Mouse (Mus musculus) lung, postnatal 0 days (tissue): ENCODE results near the gene S1pr1. TPM values are rescaled to one million over a fixed set of nuclear protein-coding genes. Genes with fewer than 3 reads are reported as not detected.

Experiments used
- ATAC-seq: fragments of 200-750 bp; cut with Nextera tagmentation; 2 replicates; pipeline ENCODE4 v1.8.0; 2017; ENCODE audit warnings: moderate library complexity
- DNase-seq: peaks from one replicate; pipeline ENCODE4 v3.0.0-alpha.2; 2016; ENCODE audit warnings: low spot score
- H3K27ac ChIP-seq: fragments of 300-500 bp; sonication (generic); 2 replicates; pipeline ENCODE4 v1.5.1; 2014; ENCODE audit warnings: antibody characterized with exemption, mild to moderate bottlenecking, low read length, mixed read lengths
- H3K27me3 ChIP-seq: fragments of 300-500 bp; sonication (generic); replicated peaks from 2 replicates; pipeline ENCODE4 v1.6.1; 2014; ENCODE audit warnings: low read length, mixed read lengths; ENCODE audit not compliant: insufficient read depth
- H3K36me3 ChIP-seq: fragments of 300-500 bp; sonication (generic); 2 replicates; pipeline ENCODE4 v1.6.1; 2014; ENCODE audit warnings: low read length, mixed read lengths; ENCODE audit not compliant: insufficient read depth
- H3K4me1 ChIP-seq: fragments of 300-500 bp; sonication (generic); 2 replicates; pipeline ENCODE4 v1.6.1; 2014; ENCODE audit warnings: antibody characterized with exemption, low read depth, low read length, mixed read lengths; ENCODE audit not compliant: insufficient read depth
- H3K4me2 ChIP-seq: fragments of 300-500 bp; sonication (generic); replicated peaks from 2 replicates; pipeline ENCODE4 v1.6.1; 2014; ENCODE audit warnings: low read depth, mild to moderate bottlenecking, low read length, moderate library complexity, mixed read lengths
- H3K4me3 ChIP-seq: fragments of 300-500 bp; sonication (generic); 2 replicates; pipeline ENCODE4 v1.5.1; 2014; ENCODE audit warnings: low read depth, low read length
- H3K9ac ChIP-seq: fragments of 300-500 bp; sonication (generic); replicated peaks from 2 replicates; pipeline ENCODE4 v1.6.1; 2014; ENCODE audit warnings: low read depth, mild to moderate bottlenecking
- H3K9me3 ChIP-seq: fragments of 300-500 bp; sonication (generic); 2 replicates; pipeline ENCODE4 v1.6.1; 2016; ENCODE audit warnings: low read length, mixed read lengths
- CTCF ChIP-seq: IDR thresholded peaks from 2 replicates; pipeline ENCODE4 v1.5.1; 2016; ENCODE audit warnings: antibody characterized with exemption, mild to moderate bottlenecking
- EP300 ChIP-seq: IDR thresholded peaks from 2 replicates; pipeline ENCODE4 v1.6.1; 2016; ENCODE audit warnings: antibody characterized with exemption, mild to moderate bottlenecking, control low read depth
- WGBS: fragments of 180-500 bp; shearing (Covaris S2); extraction: QIAGEN DNeasy Blood & Tissue Kit; methylation state at CpG from one replicate; pipeline ENCODE4 v1.1.7; 2014; 5-methylcytosine and 5-hydroxymethylcytosine counted together
- polyA plus RNA-seq: library from polyadenylated mRNA; unstranded; fragments of >200 nt; fragmentation: Nextera tagmentation; extraction: Ambion mirVana; gene quantifications from 2 replicates; pipeline ENCODE4 v1.2.1, GENCODE M21; 2015

S1pr1 gene
- polyA plus RNA-seq, 1 experiment from 2014 or later, result 100 TPM

GRCm38 (mm10) chr3:115715900-115716515, 1.1 kb upstream of the S1pr1 start:
- Histone ChIP-seq H3K27me3 (no peaks in the 10 kb centered on the region), H3K4me3 (peak overlapping the region; percentile 53), H3K9ac (peak overlapping the region; percentile 76), H3K36me3 (peaks cover 6% of the 10 kb centered on the region; the same call in 1 of the 2 replicates), H3K27ac (peak overlapping the region; percentile 81), H3K9me3 (no peaks in the 10 kb centered on the region), H3K4me2 (peak overlapping the region; percentile 74), H3K4me1 (no peaks in the 10 kb centered on the region)
- no peak for TF ChIP-seq CTCF
- TF ChIP-seq EP300, result no peak
- no peak for ATAC-seq
- WGBS, result 76% methylated on average over 3 of the region's 3 CpGs
- DNase-seq, result no peak

- ATAC-seq, result no peak
- TF ChIP-seq EP300, result no peak
- Histone ChIP-seq H3K9ac (peak overlapping the region; percentile 76), H3K36me3 (peaks cover 6% of the 10 kb centered on the region; the same call in 1 of the 2 replicates), H3K27ac (peak overlapping the region; percentile 81), H3K4me3 (peak overlapping the region; percentile 53), H3K4me2 (peak overlapping the region; percentile 74), H3K27me3 (no peaks in the 10 kb centered on the region), H3K9me3 (no peaks in the 10 kb centered on the region), H3K4me1 (no peaks in the 10 kb centered on the region)
- WGBS, result 8% methylated on average over 5 of the region's 5 CpGs
- peak; percentile 50 for DNase-seq
Measured at GRCm38 (mm10) chr3:115714049-115714435, 830 bp downstream of the S1pr1 start.

GRCm38 (mm10) chr3:115713417-115714048, 1.3 kb downstream of the S1pr1 start:
- Histone ChIP-seq H3K9ac (peak overlapping the region; percentile 76), H3K27me3 (no peaks in the 10 kb centered on the region), H3K4me3 (peak overlapping the region; percentile 53), H3K36me3 (peaks cover 6% of the 10 kb centered on the region; the same call in 1 of the 2 replicates), H3K4me2 (peak overlapping the region; percentile 74), H3K27ac (peak overlapping the region; percentile 81), H3K9me3 (no peaks in the 10 kb centered on the region), H3K4me1 (no peaks in the 10 kb centered on the region)
- TF ChIP-seq EP300 (no peak), CTCF (no peak)
- 20% methylated on average over 22 of the region's 22 CpGs for WGBS
- ATAC-seq, result no peak
- DNase-seq, result no peak

GRCm38 (mm10) chr3:115712808-115713200, 2.1 kb downstream of the S1pr1 start:
- ATAC-seq (peak; percentile 6; the same call in 1 of the 2 replicates), DNase-seq (peak; percentile 88)
- no peaks in the 10 kb centered on the region for H3K9me3 ChIP-seq
- TF ChIP-seq CTCF (peak; percentile 90), EP300 (no peak)
- H3K36me3 ChIP-seq, result peaks cover 6% of the 10 kb centered on the region; the same call in 1 of the 2 replicates
- peak overlapping the region; percentile 53 for H3K4me3 ChIP-seq
- H3K27me3 ChIP-seq, result no peaks in the 10 kb centered on the region
- no peaks in the 10 kb centered on the region for H3K4me1 ChIP-seq
- peak overlapping the region; percentile 81 for H3K27ac ChIP-seq
- H3K4me2 ChIP-seq, result peak overlapping the region; percentile 74
- H3K9ac ChIP-seq, result peak overlapping the region; percentile 76
- 16% methylated on average over 9 of the region's 9 CpGs for WGBS

GRCm38 (mm10) chr3:115711924-115712807, 2.7 kb downstream of the S1pr1 start:
- H3K27me3 ChIP-seq, result no peaks in the 10 kb centered on the region
- H3K27ac ChIP-seq, result peak overlapping the region; percentile 69
- no peaks in the 10 kb centered on the region for H3K4me1 ChIP-seq
- peak overlapping the region; percentile 76 for H3K9ac ChIP-seq
- H3K36me3 ChIP-seq, result peaks cover 6% of the 10 kb centered on the region; the same call in 1 of the 2 replicates
- 84% methylated on average over 27 of the region's 27 CpGs for WGBS
- peak overlapping the region; percentile 74 for H3K4me2 ChIP-seq
- TF ChIP-seq EP300 (no peak), CTCF (no peak)
- no peaks in the 10 kb centered on the region for H3K9me3 ChIP-seq
- no peak for DNase-seq
- peak overlapping the region; percentile 53 for H3K4me3 ChIP-seq
- ATAC-seq, result no peak

GRCm38 (mm10) chr3:115711393-115711792, 3.5 kb downstream of the S1pr1 start:
- WGBS, result 81% methylated on average over 3 of the region's 3 CpGs
- Histone ChIP-seq H3K36me3 (peaks cover 6% of the 10 kb centered on the region; the same call in 1 of the 2 replicates), H3K27me3 (no peaks in the 10 kb centered on the region), H3K9me3 (no peaks in the 10 kb centered on the region), H3K4me1 (no peaks in the 10 kb centered on the region), H3K4me3 (peak overlapping the region; percentile 53), H3K27ac (peak overlapping the region; percentile 69), H3K9ac (peak overlapping the region; percentile 76), H3K4me2 (peak overlapping the region; percentile 74)
- ATAC-seq (peak; percentile 23), DNase-seq (no peak)
- TF ChIP-seq EP300 (0 out of 2 replicates have a peak, but pooled peaks have one; percentile 8), CTCF (no peak)
